14 mouse cellular contexts compared by ENCODE assay signal in genomic region chr9:105467787-105468186, GRCm38 (mm10). TPM values are rescaled to one million over a fixed set of nuclear protein-coding genes. Genes with fewer than 3 reads are reported as not detected.
DNase-seq lines count a peak whose midpoint lies in the region; ATAC-seq and TF ChIP-seq lines count a peak whose summit lies in the region.
"Had no signal": no experiment of that assay in that cellular context is flagged by ENCODE, and none has a peak within 500 bp of the region (broad histone marks: within the 10 kb centered on the region; RNA-seq: fewer than 3 reads in every experiment).

No protein-coding gene starts in this region.

- WGBS in heart, postnatal 0 days: 98% methylated on average over 3 of the region's 3 CpGs
- whole genome bisulfite sequencing in heart, embryonic 11.5 days (ENCODE audit: insufficient replicate concordance): 92% methylated on average over 3 of the region's 3 CpGs

- TF ChIP-seq CTCF in heart, postnatal 0 days (IDR thresholded peaks at IDR 0.05; ENCODE audit: low read depth): peak; percentile 24; the same call in 1 of the 2 replicates
- TF ChIP-seq CTCF in E14TG2a.4 (conservative IDR thresholded peaks at IDR 0.05; ENCODE audit: low read length): peak; percentile 69

- DNase-seq in heart, postnatal 0 days (ENCODE audit: low spot score): no peak
- peak; percentile 10 for DNase-seq in lung, postnatal 14 days
- DNase-seq in lung, postnatal 10 days: no peak
- peak; percentile 21 for DNase-seq in induced T-regulatory cell, adult 2 months (ENCODE audit: low read depth)
- DNase-seq in urinary bladder, adult 18-20 months (ENCODE audit: low spot score in 2 of 2): no peak
- DNase-seq: retina, postnatal 1 day had no signal

- H3K27me3 ChIP-seq in heart, postnatal 0 days (ENCODE audit: control insufficient read depth, insufficient read depth, low read length): no peaks in the 10 kb centered on the region
- no peaks in the 10 kb centered on the region for H3K27me3 ChIP-seq in heart, embryonic 11.5 days (ENCODE audit: control insufficient read depth, insufficient read depth, low read length)
- no peaks in the 10 kb centered on the region for H3K27me3 ChIP-seq in E14TG2a.4 (ENCODE audit: insufficient read depth, low read length)

- peaks cover 15% of the 10 kb centered on the region for H3K36me3 ChIP-seq in heart, postnatal 0 days (replicated peaks; ENCODE audit: control insufficient read depth, insufficient read depth, low read length)
- peaks cover 19% of the 10 kb centered on the region for H3K36me3 ChIP-seq in heart, embryonic 11.5 days (ENCODE audit: control insufficient read depth, insufficient read depth, low read length)
- peaks cover 27% of the 10 kb centered on the region for H3K36me3 ChIP-seq in E14TG2a.4 (ENCODE audit: insufficient read depth, low read length)

- H3K4me1 ChIP-seq in heart, postnatal 0 days (ENCODE audit: control insufficient read depth, insufficient read depth): no peaks in the 10 kb centered on the region
- H3K4me1 ChIP-seq in heart, embryonic 11.5 days (ENCODE audit: control insufficient read depth, insufficient read depth, low read length): no peaks in the 10 kb centered on the region
- peaks cover 4% of the 10 kb centered on the region; the same call in 1 of the 2 replicates for H3K4me1 ChIP-seq in E14TG2a.4 (replicated peaks; ENCODE audit: low read depth, low read length)
- H3K4me1 ChIP-seq: forebrain, embryonic 10.5 days; hindbrain, embryonic 10.5 days; limb, embryonic 10.5 days had no signal

- ATAC-seq in heart, postnatal 0 days (ENCODE audit: insufficient read depth, low read depth): no peak
- no peak for ATAC-seq in heart, embryonic 11.5 days (replicated peaks; ENCODE audit: insufficient number of reproducible peaks, low FRiP score, low TSS enrichment)
- no peak for ATAC-seq in frontal cortex, adult (ENCODE audit: low TSS enrichment)

- H3K9me3 ChIP-seq in heart, postnatal 0 days (replicated peaks; ENCODE audit: control insufficient read depth, low read length): 0 out of 2 replicates have a peak, but pooled peaks cover 8% of the 10 kb centered on the region
- peaks cover 3% of the 10 kb centered on the region; the same call in 1 of the 2 replicates for H3K9me3 ChIP-seq in heart, embryonic 11.5 days (replicated peaks; ENCODE audit: control insufficient read depth, low read length)
- no peaks in the 10 kb centered on the region for H3K9me3 ChIP-seq in E14TG2a.4 (ENCODE audit: low read length)
- H3K9me3 ChIP-seq: limb, embryonic 10.5 days had no signal

- no peak overlapping the region for H3K9ac ChIP-seq in heart, postnatal 0 days (replicated peaks; ENCODE audit: low read depth, low read length)
- H3K9ac ChIP-seq in heart, embryonic 11.5 days (ENCODE audit: low read depth, low read length): no peak overlapping the region

- no peak overlapping the region for H3K4me2 ChIP-seq in heart, postnatal 0 days (ENCODE audit: low read depth, low read length)
- no peak overlapping the region for H3K4me2 ChIP-seq in heart, embryonic 11.5 days

- H3K27ac ChIP-seq in heart, postnatal 0 days (ENCODE audit: low read depth): no peak overlapping the region
- no peak overlapping the region for H3K27ac ChIP-seq in heart, embryonic 11.5 days (ENCODE audit: low read depth, low read length)
- H3K27ac ChIP-seq: forebrain, embryonic 10.5 days; hindbrain, embryonic 10.5 days; limb, embryonic 10.5 days; macrophage had no signal

- TF ChIP-seq EP300 in heart, postnatal 0 days (IDR thresholded peaks at IDR 0.05; ENCODE audit: low read depth): no peak

- H3K4me3 ChIP-seq in heart, postnatal 0 days (ENCODE audit: low read depth, low read length): no peak overlapping the region
- no peak overlapping the region for H3K4me3 ChIP-seq in heart, embryonic 11.5 days (ENCODE audit: low read depth, low read length)
- H3K4me3 ChIP-seq in E14TG2a.4 (replicated peaks; ENCODE audit: low read length): no peak overlapping the region
- H3K4me3 ChIP-seq: forebrain, embryonic 10.5 days; hindbrain, embryonic 10.5 days; limb, embryonic 10.5 days; myocyte had no signal

RNA-seq across cellular contexts. Expression of gene Atp2c1, which starts 59.3 kb away (rescaled TPM):
- total RNA-seq in heart, postnatal 0 days (2014; rRNA removed; ENCODE audit: low replicate concordance): 39.6 and 72.2 TPM in 2 replicates
- 25.1 and 31.1 TPM in 2 replicates for polyA plus RNA-seq in heart, postnatal 0 days (2015; fragmentation: Nextera tagmentation; extraction: Ambion mirVana)
- 53.0 and 61.4 TPM in 2 replicates for polyA plus RNA-seq in heart, embryonic 11.5 days (2014; fragmentation: Nextera tagmentation; extraction: Ambion mirVana)

Comparison
In these comparisons a context has a peak if more than half of its experiments do, and no peak if none do; other contexts are left out.
1. DNase-seq: peak in lung, postnatal 14 days (single experiment) and induced T-regulatory cell, adult 2 months (single experiment); none in heart, postnatal 0 days (single experiment), lung, postnatal 10 days (single experiment) and urinary bladder, adult 18-20 months (0 of 2).